Mouse (Mus musculus): Measurements from ENCODE around the gene Trim63.

Trim63 gene

DNA sequence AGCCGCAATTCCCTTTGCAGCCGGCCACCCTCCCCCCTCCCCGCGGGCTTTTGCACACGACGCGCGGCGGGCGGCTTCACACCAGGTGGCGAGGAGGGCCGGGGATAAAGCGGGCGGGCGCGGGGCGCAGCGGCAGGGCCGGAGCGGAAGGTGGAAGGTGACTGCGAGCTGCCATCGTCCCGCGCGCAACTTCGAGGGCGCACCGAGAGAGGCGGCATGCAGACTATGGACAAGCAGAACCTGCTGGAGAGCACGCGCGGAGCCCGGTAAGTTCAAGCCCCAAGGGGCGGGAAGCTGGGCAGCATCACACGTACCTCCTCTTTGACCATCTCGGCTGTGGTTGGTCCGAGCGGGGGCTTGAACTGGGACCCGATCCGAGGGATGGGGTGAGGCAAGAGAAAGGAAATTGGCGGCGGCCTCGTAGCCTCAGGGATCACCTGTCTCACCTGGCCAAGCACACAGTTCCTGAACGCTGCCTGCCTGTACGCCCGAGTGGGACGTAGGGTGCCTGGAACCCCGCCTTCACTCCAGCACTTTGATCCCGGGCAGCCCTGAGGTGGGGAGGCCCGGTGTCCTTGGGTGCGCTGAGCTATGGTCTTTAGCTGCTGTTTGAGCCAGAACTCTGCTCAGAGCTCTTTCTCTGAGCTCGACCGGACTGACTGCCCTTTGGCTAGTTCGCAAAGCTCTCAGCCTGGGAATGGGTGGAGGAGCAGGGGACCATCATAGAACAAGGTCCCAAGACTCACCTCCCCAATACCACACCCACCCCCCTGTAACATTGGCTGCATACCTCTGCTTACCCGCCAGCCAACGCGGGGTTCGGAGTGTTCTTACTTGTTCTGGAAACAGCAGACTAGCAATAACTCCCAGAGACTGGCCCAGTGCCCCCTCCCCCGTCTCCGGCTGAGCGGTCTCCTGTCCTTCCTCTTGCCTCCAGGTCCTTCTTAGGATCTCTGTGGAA is 28.4 kb downstream of the Trim63 start, which contains the start of gene Slc30a2:
Slc30a2 (plus strand) TSS at position 111 of the 961 bp plus-strand sequence.
- peak; percentile 63 for DNase-seq

GRCm38 (mm10) chr4:134344620-134345019 is 29.7 kb downstream of the Trim63 start:
- no peak for DNase-seq

DNA sequence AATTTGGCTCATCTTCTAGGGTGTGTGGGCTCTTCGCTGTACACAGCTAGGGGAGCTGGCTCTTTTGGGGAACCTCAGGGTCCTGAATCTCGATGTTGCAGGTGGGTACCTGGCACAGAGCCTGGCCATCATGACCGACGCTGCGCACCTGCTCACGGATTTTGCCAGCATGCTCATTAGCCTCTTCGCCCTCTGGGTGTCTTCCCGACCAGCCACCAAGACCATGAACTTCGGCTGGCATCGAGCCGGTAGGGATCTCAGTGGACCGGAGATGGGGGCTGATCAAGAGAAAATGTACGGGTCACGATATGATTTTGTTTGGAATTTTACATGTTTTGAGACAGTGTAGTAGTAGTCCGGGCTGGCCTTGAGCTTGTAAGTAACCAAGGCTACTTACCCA is 30.9 kb downstream of the Trim63 start:
- DNase-seq, result no peak

GRCm38 (mm10) chr4:134348078-134348477 is 33.2 kb downstream of the Trim63 start:
- DNase-seq, result peak; percentile 77

- DNase-seq, result no peak
These were observed 33.6 kb downstream of the Trim63 start for GRCm38 (mm10) chr4:134348545-134348944.

DNA sequence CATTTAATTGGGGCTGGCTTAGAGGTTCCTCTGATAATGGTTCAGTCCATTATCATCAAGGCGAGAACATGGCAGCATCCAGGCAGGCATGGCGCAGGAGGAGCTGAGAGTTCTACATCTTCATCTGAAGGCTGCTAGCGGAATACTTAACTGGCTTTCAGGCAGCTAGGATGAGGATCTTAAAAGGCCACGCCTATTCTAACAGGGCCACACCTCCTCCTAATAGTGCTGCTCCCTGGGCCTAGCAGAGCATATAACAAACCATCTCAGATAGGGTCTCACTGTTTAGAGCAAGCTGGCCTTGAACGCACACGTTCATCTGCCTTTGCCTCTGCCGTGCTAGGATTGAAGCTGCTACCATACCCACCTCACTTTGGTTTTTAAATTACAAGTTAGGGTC is 34.9 kb downstream of the Trim63 start:
- no peak for DNase-seq

- no peak for DNase-seq
These were observed 35.7 kb downstream of the Trim63 start for GRCm38 (mm10) chr4:134350641-134351040.

- peak; percentile 52 for DNase-seq
These were observed 36.7 kb downstream of the Trim63 start for GRCm38 (mm10) chr4:134351329-134352260.

DNA sequence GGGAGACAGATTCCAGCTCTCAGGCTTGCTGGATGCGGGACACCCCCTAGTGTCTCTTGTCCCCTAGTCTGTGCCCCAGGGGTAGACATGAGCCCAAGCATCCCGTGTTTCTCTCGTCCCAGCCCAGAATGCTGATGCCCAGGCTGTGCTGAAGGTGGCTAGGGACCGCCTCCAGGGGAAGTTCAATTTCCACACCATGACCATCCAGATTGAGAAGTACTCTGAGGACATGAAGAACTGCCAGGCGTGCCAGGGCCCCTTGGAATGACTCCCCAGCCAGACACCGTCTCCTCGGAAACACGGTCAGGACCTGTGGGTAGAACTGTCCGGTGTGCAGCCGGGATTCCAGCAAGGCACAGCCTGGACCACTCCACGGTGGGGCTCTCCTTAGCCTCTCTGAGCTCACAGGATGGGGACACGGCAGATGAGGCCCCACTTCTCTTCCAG is 37.4 kb downstream of the Trim63 start:
- DNase-seq, result no peak

- no peak for DNase-seq
These were observed 38.0 kb downstream of the Trim63 start for GRCm38 (mm10) chr4:134352929-134353328.

- DNase-seq, result no peak
These were observed 38.8 kb downstream of the Trim63 start for GRCm38 (mm10) chr4:134353527-134354409.

DNA sequence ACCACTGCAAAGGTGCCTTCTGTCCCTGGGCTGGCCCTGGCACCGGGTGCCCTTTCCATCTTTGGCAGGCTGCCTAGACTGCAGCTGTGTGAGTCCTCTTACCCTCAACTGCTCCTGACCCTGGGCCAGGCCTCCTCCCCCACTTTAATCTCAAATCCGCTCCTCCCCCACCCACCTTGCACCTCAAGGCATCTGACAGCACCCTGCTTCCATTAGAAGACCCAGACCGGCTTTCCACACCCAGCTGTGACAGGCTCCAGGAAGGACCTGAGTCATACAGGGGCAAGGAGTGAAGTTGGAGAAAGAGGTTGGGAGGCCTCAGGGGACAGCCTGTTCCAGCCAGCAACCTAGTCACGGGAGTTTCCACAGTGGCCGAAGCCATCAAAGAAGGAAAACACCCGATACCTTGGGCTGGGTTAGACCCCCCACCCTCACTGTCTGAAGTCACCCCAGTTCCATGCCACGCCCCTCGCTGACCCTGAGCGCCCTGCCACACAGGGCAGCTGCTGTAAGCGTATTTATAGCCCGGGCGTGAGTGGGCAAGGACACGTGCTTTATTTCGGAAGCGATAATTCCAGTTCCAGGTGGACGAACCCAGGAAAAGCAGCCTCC is 41.0 kb downstream of the Trim63 start:
- DNase-seq, result peak; percentile 82

- peak; percentile 90 for DNase-seq
These were observed 41.9 kb downstream of the Trim63 start for GRCm38 (mm10) chr4:134356591-134357460.

GRCm38 (mm10) chr4:134357461-134357771 is 42.5 kb downstream of the Trim63 start:
- DNase-seq, result no peak

DNA sequence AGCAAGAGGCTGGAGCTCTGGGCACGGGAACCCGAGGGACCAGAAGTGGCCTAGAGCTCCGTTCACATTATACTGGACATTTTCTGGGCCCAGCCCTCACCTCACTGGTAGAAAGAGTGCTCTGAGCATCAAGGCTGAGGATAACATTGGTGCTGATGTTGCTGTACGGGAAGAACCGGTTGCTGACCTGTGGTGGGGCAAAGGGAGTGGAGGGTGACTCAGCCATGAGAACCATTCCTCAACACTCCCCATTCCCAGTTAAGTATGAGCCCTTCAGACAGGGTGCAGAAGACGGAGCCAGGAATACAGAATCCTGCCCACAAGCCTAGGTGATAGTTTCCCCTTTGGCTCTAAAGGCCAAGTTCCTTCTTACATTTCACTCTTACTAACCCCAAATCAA is 44.7 kb downstream of the Trim63 start:
- no peak for DNase-seq

DNA sequence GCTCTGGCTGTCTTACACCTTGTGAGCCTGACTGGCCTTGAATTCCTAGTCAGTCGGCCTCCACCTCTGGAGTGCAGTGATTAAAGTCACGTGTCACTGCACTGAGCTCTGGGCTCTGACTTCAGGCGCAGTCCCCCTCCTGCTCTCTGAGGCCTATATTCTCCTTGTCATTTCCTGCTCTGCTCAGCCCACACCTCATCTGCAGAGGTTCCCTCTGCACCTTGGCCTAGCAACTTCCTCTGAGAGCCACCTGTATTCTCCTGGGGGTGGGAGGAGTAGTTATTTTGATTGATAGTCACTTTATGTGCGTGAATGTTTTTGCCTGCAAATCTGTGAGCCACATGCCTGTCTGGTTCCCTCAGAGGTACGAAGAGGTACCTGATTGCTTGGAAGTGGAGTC is 46.3 kb downstream of the Trim63 start:
- DNase-seq, result no peak

DNA sequence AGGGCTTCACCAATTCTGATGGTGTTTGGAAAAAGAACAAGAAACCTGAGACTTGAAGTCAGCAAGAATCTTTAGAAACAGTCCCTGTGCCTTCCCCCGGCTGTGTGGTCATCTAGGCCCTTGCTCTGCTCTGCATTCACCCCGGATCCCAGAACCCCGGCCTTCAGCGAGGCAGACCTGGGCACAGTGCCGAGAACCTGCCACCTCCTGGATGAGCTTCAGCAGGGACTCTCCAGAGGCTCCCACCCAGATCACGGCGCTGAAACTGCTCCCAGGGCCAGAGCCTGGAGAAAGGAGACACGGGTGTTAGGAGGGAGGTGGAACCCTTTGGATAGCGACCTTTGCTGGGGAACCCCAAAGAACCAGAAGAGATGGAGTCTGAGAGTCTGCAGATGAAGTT is 47.2 kb downstream of the Trim63 start:
- no peak for DNase-seq

DNA sequence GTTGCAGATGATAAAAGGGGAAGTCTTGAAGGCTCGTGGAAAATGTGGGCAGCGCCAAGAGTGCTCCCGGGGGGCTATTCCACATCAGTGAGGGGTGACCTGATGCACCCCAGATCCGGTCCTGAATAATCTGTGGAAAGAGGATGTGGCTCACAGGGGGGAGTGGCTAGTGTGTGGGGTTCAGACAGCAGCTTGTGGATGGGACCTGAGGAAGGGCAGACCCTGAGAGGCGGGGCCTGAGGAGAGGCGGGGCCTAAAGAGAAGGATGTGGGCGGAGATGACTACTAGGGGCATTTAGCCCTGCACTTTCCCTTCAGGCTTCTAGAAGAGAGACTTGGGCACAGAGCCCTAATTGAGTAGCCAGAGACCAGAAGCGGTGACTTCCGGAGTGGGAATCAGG is 47.7 kb downstream of the Trim63 start:
- DNase-seq, result peak; percentile 64

- DNase-seq, result no peak
These were observed 50.4 kb downstream of the Trim63 start for GRCm38 (mm10) chr4:134365280-134365679.

DNA sequence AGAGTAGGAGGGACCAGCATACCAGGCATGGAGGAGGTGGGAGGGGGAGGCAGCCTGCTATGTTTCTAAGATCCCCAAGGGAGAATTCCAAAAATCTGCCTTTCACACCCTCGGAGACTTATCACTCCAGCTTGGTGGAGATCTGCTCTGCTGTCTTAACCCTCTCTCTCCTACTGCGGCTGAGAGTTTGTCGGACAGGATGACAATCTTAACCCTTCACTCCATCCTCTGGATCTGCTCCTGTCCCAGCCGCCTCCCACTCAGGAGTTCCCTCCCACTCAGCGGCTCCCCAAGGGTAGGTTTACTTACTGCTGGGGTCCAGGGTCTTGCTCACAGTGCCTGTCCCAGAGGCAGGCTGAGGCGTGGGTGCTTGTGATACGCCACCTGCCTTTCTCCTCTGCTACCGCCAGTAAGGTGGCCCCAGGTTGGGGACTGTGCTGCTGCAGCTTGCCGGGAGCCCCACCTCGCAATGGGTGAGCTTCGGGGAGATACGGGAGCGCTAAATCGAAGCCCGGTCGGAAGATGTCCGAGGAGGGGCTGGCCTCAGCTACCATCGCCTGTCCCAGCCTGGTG is 55.8 kb downstream of the Trim63 start:
- no peak for DNase-seq

All from kidney, postnatal 10 days (tissue).